Mouse (Mus musculus) megakaryocyte, embryonic 14.5 days (primary cell): ENCODE data around the gene Slc7a1. TPM values are rescaled to one million over a fixed set of nuclear protein-coding genes. Genes with fewer than 3 reads are reported as not detected.

Source experiments
- H3K27me3 ChIP-seq: replicated peaks from 2 replicates; pipeline ENCODE3; 2012; ENCODE audit warnings: inconsistent platforms
- H3K36me3 ChIP-seq: replicated peaks from 2 replicates; pipeline ENCODE3; 2012; ENCODE audit warnings: low read length, inconsistent platforms, mixed read lengths
- H3K4me1 ChIP-seq: 2 replicates; pipeline ENCODE4 v1.6.1; 2012; ENCODE audit warnings: inconsistent platforms
- H3K4me3 ChIP-seq: replicated peaks from 2 replicates; pipeline ENCODE3; 2012; ENCODE audit warnings: moderate library complexity, mild to moderate bottlenecking, inconsistent platforms
- H3K9me3 ChIP-seq: 2 replicates; pipeline ENCODE4 v1.6.1; 2012; ENCODE audit warnings: inconsistent platforms
- FLI1 ChIP-seq: IDR thresholded peaks from 2 replicates; pipeline ENCODE4 v1.6.1; 2012; ENCODE audit warnings: low read length, inconsistent platforms, mixed read lengths
- GATA1 ChIP-seq: IDR thresholded peaks from 3 replicates; pipeline ENCODE4 v1.6.1; 2012; ENCODE audit warnings: mixed read lengths, low read length, inconsistent platforms, borderline replicate concordance
- polyA plus RNA-seq: library from polyadenylated mRNA; stranded (reverse); fragments of >175 nt; gene quantifications from 2 replicates; pipeline ENCODE4 v1.2.3, GENCODE M21; 2012; ENCODE audit warnings: low replicate concordance; ENCODE audit not compliant: insufficient read depth

The Slc7a1 gene
- polyA plus RNA-seq, 1 experiment, result 4.9 TPM

- peaks cover 92% of the 10 kb centered on the region for H3K36me3 ChIP-seq
- H3K9me3 ChIP-seq, result no peaks in the 10 kb centered on the region
- no peaks in the 10 kb centered on the region for H3K27me3 ChIP-seq
- H3K4me3 ChIP-seq, result no peak overlapping the region
- peaks cover 47% of the 10 kb centered on the region for H3K4me1 ChIP-seq
- no peak for TF ChIP-seq FLI1
These were observed 40.6 kb downstream of the Slc7a1 start for GRCm38 (mm10) chr5:148359131-148359530.

DNA sequence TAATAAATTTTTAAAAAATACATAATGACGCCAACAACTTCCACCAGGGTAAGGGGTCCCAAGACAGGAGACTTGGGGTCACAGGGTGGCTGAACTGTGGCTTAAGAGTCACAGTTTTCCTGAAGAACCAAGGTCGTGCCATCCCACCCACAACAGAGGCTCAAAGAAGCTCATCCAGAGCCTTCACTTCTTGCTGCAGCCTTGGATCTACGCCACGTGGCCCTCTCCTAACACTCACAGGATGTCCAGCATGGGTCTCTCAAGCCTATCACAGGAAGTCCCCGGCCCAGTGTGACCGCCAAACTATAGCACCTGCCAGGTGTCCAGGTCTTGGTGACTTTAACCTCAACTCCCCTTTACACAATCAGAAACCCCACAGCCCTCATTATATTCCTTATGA lies 42.5 kb downstream of the Slc7a1 start:
- no peaks in the 10 kb centered on the region for H3K27me3 ChIP-seq
- peaks cover 33% of the 10 kb centered on the region for H3K4me1 ChIP-seq
- no peak overlapping the region for H3K4me3 ChIP-seq
- no peak for TF ChIP-seq GATA1
- TF ChIP-seq FLI1, result no peak
- H3K36me3 ChIP-seq, result peaks cover 92% of the 10 kb centered on the region
- H3K9me3 ChIP-seq, result no peaks in the 10 kb centered on the region

DNA sequence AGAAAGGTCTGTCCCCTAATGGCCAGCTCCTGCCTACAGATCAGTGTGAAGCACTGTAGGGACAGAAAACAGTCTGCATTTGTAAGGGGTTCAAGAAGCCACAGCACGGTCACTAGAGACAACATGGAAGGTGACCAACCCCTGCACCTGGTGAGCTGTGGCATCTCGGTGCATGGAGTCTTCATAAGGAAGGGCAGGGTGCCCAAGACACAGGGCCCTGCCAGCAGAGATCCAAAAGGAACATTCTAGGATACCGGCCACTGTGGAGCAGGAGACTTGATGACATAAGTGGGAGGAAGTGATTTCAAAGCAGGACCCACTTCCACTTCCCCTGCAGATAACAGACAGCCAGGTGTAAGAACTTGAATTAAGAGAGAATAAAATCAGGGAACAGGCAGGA lies 43.9 kb downstream of the Slc7a1 start:
- Histone ChIP-seq H3K27me3 (no peaks in the 10 kb centered on the region), H3K36me3 (peaks cover 93% of the 10 kb centered on the region), H3K4me3 (no peak overlapping the region), H3K4me1 (peaks cover 20% of the 10 kb centered on the region), H3K9me3 (no peaks in the 10 kb centered on the region)
- TF ChIP-seq GATA1, result no peak
- TF ChIP-seq FLI1, result no peak

- H3K27me3 ChIP-seq, result no peaks in the 10 kb centered on the region
- H3K4me1 ChIP-seq, result peaks cover 19% of the 10 kb centered on the region
- H3K9me3 ChIP-seq, result no peaks in the 10 kb centered on the region
- no peak overlapping the region for H3K4me3 ChIP-seq
- TF ChIP-seq FLI1, result no peak
- no peak for TF ChIP-seq GATA1
- peaks cover 98% of the 10 kb centered on the region for H3K36me3 ChIP-seq
These were observed 45.2 kb downstream of the Slc7a1 start for GRCm38 (mm10) chr5:148354536-148354935.

- Histone ChIP-seq H3K36me3 (peaks cover 98% of the 10 kb centered on the region), H3K27me3 (no peaks in the 10 kb centered on the region), H3K4me3 (no peak overlapping the region), H3K9me3 (no peaks in the 10 kb centered on the region), H3K4me1 (peaks cover 19% of the 10 kb centered on the region)
- TF ChIP-seq GATA1, result no peak
These were observed 46.3 kb downstream of the Slc7a1 start for GRCm38 (mm10) chr5:148353429-148353828.

DNA sequence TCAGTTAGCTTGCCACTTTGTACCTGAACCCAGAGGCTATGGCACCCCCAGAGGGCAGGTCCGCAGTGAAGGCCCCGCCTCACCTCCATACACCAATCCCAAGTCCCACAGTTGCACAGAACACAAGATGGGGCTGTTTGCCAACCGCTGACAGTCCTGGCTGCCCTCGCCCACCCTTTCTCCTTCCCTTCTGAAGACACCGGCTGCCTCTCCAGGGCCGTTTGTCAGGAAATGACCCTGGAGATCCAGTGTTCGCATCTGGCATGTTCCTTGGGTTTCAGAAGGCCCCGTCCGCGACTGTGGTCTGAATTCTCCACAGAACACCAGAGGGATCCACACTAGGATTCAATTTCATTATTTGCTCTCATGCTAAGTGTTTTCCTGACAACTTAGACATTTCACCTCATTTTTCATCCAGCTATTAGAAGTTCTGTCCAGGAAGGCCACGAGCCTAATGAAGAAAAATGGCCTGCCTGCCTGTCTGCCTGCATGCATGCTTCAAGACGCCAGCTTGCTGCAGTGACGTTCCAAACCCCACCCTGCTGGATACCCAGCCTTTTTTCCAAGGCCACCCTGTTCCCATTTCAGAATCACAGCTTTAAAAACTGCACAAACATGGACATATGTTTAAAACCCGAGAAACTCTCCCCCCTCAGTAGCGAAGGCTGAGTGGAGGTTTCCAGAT lies 50.2 kb downstream of the Slc7a1 start:
- Histone ChIP-seq H3K36me3 (peaks cover 98% of the 10 kb centered on the region), H3K9me3 (no peaks in the 10 kb centered on the region), H3K27me3 (no peaks in the 10 kb centered on the region), H3K4me1 (peaks cover 6% of the 10 kb centered on the region), H3K4me3 (no peak overlapping the region)
- no peak for TF ChIP-seq GATA1
- TF ChIP-seq FLI1, result no peak

GRCm38 (mm10) chr5:148348153-148348552 lies 51.6 kb downstream of the Slc7a1 start:
- Histone ChIP-seq H3K4me3 (no peak overlapping the region), H3K4me1 (no peaks in the 10 kb centered on the region), H3K9me3 (no peaks in the 10 kb centered on the region), H3K36me3 (peaks cover 95% of the 10 kb centered on the region), H3K27me3 (no peaks in the 10 kb centered on the region)
- TF ChIP-seq FLI1 (no peak), GATA1 (no peak)

- peaks cover 93% of the 10 kb centered on the region for H3K36me3 ChIP-seq
- TF ChIP-seq GATA1, result no peak
- no peak for TF ChIP-seq FLI1
- H3K4me1 ChIP-seq, result peaks cover 13% of the 10 kb centered on the region
- H3K4me3 ChIP-seq, result no peak overlapping the region
- H3K9me3 ChIP-seq, result no peaks in the 10 kb centered on the region
- no peaks in the 10 kb centered on the region for H3K27me3 ChIP-seq
These were observed 53.2 kb downstream of the Slc7a1 start for GRCm38 (mm10) chr5:148346543-148346942.

DNA sequence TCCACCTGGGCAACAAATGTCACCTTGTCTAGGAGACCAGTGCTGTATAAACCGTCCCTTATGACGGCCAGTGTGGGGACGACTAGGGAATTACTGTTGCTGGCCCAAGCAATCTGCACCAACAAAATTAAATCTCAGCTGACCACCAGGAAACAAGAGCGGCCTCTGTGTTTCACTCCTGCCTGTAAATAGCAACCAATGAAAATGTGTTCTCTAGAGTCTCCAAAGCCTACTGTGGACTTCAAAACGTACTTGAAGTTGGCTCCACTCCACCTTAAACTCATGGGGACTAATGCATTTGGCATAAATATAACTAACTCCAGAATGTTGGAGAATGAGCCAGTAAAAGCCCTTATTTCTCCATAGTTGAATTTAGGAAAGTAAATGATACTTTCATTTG lies 55.3 kb downstream of the Slc7a1 start:
- H3K9me3 ChIP-seq, result no peaks in the 10 kb centered on the region
- TF ChIP-seq FLI1 (no peak), GATA1 (no peak)
- H3K36me3 ChIP-seq, result peaks cover 91% of the 10 kb centered on the region
- H3K4me1 ChIP-seq, result peaks cover 13% of the 10 kb centered on the region
- H3K27me3 ChIP-seq, result no peaks in the 10 kb centered on the region
- H3K4me3 ChIP-seq, result no peak overlapping the region

DNA sequence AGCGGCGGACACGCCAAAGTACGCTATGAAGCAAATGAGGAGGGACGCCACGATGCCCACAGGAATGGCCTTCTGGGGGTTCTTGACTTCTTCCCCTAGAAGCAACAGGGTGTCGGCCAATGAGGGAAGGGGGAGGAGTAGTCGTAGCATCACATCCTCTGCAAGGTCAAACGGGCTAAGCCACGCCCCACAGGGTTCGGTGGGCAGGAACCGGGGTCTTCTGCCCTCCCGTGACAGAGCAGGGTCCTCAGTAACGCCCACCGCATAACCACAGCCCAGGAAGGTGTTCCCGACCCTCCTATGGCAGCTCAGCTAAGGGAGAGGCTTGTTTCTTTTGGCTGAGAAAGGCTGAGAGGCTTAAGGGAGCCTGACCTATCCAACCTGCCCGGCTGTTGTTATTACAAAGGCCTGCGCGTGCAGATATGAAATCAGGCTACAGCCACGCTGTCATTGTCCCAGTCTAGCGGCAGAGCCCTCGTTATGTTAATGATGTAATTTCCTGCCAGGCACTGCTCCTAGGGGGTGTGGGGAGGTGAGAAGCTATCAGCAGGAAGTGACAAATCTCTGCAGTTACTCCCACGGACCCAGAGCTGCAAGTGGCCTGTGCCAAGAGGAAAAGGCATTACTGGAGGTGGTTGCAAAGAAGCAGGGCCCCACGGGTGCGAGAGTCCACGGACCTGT lies 57.5 kb downstream of the Slc7a1 start:
- Histone ChIP-seq H3K4me3 (no peak overlapping the region), H3K9me3 (no peaks in the 10 kb centered on the region), H3K4me1 (peaks cover 13% of the 10 kb centered on the region), H3K27me3 (no peaks in the 10 kb centered on the region), H3K36me3 (peaks cover 91% of the 10 kb centered on the region)
- TF ChIP-seq FLI1 (no peak), GATA1 (no peak)
